Mouse (Mus musculus): ENCODE measurements around the gene Cracr2a.

Gene Cracr2a

GRCm38 (mm10) chr6:127692298-127692697, 131.2 kb downstream of the Cracr2a start:
- DNase-seq (ENCODE audit: low spot score): no peak

GRCm38 (mm10) chr6:127693681-127694080, 132.5 kb downstream of the Cracr2a start:
- DNase-seq (ENCODE audit: low spot score): no peak

- DNase-seq (ENCODE audit: low spot score): no peak
Observed at GRCm38 (mm10) chr6:127701036-127701783, 140.1 kb downstream of the Cracr2a start.

- DNase-seq (ENCODE audit: low spot score): no peak
Observed at GRCm38 (mm10) chr6:127708218-127708628, 147.1 kb downstream of the Cracr2a start.

- no peak for DNase-seq (ENCODE audit: low spot score)
Observed at GRCm38 (mm10) chr6:127714906-127715305, 153.8 kb downstream of the Cracr2a start.

GRCm38 (mm10) chr6:127715428-127715827, 154.3 kb downstream of the Cracr2a start:
- no peak for DNase-seq (ENCODE audit: low spot score)

- DNase-seq (ENCODE audit: low spot score): no peak
Observed at GRCm38 (mm10) chr6:127717239-127718137, 156.3 kb downstream of the Cracr2a start.

- no peak for DNase-seq (ENCODE audit: low spot score)
Observed at GRCm38 (mm10) chr6:127719875-127720274, 158.7 kb downstream of the Cracr2a start.

- no peak for DNase-seq (ENCODE audit: low spot score)
Observed at GRCm38 (mm10) chr6:127723126-127723525, 162.0 kb downstream of the Cracr2a start.

Measured in layer of hippocampus, adult 9-10 months (tissue).